Mouse (Mus musculus) G1E (cell line): Measurements from ENCODE around the gene Zfp423.

Experiments used
- CTCF ChIP-seq: IDR thresholded peaks from 2 replicates; pipeline ENCODE4 v1.5.1; 2012; ENCODE audit warnings: low read depth, low read length, inconsistent platforms, mixed read lengths
- GATA1 ChIP-seq: IDR thresholded peaks from 2 replicates; pipeline ENCODE4 v1.6.1; 2012; ENCODE audit warnings: borderline replicate concordance, low read length, inconsistent platforms, mixed read lengths
- POLR2AphosphoS5 ChIP-seq: IDR thresholded peaks from 2 replicates; pipeline ENCODE4 v1.6.1; 2012; ENCODE audit warnings: low read depth, low read length, inconsistent platforms; ENCODE audit not compliant: insufficient replicate concordance
- TAL1 ChIP-seq: conservative IDR thresholded peaks from 2 replicates; pipeline ENCODE4 v1.6.1; 2012; ENCODE audit warnings: low read depth, low read length, inconsistent platforms, mixed read lengths

DNA sequence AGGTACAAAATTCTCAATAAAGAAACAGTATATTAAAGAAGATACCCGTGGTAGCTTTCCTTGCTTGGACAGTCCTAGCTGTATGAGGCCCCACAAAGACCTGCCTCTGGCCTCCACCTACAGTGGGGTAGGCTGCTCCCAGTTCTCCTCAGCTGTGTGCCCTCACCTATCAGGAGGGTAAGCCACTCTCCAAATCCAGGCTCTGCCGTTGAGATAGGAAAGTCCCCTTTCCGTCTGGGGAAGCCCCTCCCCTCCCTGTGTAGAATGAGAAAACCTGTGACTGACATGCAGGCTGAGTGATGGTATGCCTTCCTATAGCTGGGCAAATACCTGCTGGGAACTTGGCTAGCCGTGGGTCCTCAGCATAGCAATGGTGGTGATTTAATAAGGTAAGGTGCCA lies 257.8 kb downstream of the Zfp423 start:
- TF ChIP-seq CTCF, result no peak
- no peak for TF ChIP-seq TAL1
- TF ChIP-seq POLR2AphosphoS5, result no peak
- TF ChIP-seq GATA1, result no peak
